Mouse (Mus musculus): Measurements from ENCODE around the gene Gm47959. TPM values are rescaled to one million over a fixed set of nuclear protein-coding genes. Genes with fewer than 3 reads are reported as not detected.

Gm47959 gene
- total RNA-seq, 1 experiment from 2014 or later, result not detected

DNA sequence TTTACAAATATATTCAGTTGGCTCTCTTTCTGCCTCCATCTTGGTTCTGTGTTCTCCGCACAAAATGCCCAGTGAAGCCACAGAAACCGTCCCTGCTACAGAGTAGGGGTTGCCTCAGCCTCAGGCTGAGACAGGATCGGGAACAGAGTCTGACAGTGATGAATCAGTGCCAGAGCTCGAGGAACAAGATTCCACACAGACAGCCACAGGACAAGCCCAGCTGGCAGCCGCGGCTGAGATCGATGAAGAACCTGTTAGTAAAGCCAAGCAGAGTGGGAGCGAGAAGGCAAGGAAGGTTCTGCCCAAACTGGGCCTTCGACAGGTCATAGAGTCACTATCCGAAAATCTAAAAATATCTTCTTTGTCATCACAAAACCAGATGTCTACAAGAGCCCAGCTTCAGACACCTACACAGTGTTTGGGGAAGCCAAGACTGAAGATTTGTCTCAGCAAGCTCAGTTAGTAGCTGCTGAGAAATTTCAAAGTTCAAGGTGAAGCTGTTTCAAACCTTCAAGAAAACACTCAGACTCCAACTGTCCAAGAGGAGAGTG is 15.1 kb downstream of the Gm47959 start:
- no peak for ATAC-seq (replicated peaks; ENCODE audit: insufficient number of reproducible peaks, low FRiP score, low TSS enrichment, poor library complexity, severe bottlenecking)

GRCm38 (mm10) chr1:83016556-83016955 is 16.2 kb downstream of the Gm47959 start:
- ATAC-seq (replicated peaks; ENCODE audit: insufficient number of reproducible peaks, low FRiP score, low TSS enrichment, poor library complexity, severe bottlenecking), result no peak

GRCm38 (mm10) chr1:83031950-83032349 is 31.6 kb downstream of the Gm47959 start:
- ATAC-seq (replicated peaks; ENCODE audit: insufficient number of reproducible peaks, low FRiP score, low TSS enrichment, poor library complexity, severe bottlenecking), result no peak

DNA sequence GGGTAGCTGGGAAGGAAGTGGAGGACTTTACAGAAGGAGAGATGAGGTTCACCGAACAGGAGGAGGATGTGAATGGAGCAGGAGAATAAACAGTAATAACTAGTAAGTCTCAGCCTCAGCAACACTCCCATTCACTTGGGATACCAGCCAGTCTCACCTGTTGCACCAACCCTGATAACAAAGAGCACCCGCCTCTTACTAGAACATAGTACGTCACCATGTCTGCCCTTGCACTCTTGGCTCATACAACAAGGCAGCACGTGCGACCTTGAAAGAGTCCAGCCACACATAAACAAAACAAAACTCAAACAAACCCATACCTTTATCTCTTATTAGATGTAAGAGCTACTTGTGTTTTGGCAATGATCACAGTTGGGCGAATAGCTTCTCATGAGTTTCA is 32.2 kb downstream of the Gm47959 start:
- no peak for ATAC-seq (replicated peaks; ENCODE audit: insufficient number of reproducible peaks, low FRiP score, low TSS enrichment, poor library complexity, severe bottlenecking)

- ATAC-seq (replicated peaks; ENCODE audit: insufficient number of reproducible peaks, low FRiP score, low TSS enrichment, poor library complexity, severe bottlenecking), result no peak
Observed at GRCm38 (mm10) chr1:83034509-83034908, 34.2 kb downstream of the Gm47959 start.

DNA sequence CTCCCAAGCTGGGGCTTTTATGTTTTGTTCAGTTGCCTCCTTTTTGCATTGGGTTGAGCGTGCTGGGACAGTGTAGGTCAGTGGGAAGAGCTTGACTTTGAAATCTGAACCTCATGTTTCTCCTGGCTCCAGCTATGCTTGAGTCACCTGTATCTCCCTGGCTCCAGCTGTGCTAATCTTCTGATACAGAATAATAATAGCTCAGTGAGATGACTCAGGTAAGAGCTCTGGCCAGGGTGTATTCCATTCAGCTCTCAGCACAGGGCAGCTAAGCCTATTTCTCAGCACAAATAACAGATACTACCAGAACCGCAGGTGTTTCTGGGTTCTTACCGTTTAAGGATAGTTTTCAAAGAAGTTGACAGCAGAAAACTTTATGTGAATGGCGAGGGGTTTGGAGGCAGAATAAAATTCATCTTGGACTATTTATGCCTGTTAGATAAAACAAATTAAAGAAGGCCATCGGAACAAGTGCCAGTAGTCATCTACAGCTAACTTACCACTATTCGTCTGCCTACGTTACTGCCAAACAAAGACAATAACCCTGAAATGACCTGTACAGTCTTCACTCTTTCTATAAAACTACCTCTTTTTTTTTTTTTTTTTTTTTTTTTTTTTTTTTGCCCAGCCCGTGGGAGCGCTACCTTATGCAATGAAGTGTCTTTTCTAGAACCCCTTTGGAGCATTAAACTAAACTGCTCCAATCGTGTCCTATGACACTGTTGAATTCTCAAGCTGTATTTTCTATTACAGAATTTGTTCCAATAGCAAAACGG is 36.7 kb downstream of the Gm47959 start:
- ATAC-seq (replicated peaks; ENCODE audit: insufficient number of reproducible peaks, low FRiP score, low TSS enrichment, poor library complexity, severe bottlenecking), result no peak

- no peak for ATAC-seq (replicated peaks; ENCODE audit: insufficient number of reproducible peaks, low FRiP score, low TSS enrichment, poor library complexity, severe bottlenecking)
Observed at GRCm38 (mm10) chr1:83038109-83038672, 37.8 kb downstream of the Gm47959 start, which contains the start of gene Slc19a3. TSS of gene Slc19a3 (minus strand) at chr1:83038448.

DNA sequence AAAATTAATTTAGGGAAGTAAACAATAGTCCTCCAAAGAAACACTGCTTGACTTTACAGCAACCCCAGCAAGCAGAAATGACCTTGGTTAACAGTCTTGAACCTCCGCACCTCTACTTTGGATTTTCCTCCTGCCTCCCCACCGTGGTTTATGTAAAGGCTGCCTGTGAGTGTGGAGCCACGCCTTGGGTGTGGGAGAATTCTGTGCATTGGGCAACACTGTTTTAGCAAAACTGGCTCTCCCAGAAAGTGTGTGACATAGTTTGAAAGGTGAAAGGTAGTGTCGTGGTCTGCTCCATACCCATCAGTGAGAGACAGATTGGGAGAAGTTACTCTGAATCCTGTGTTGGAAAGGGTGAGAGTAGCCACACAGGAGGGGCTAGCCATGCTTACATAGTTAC is 38.7 kb downstream of the Gm47959 start:
- ATAC-seq (replicated peaks; ENCODE audit: insufficient number of reproducible peaks, low FRiP score, low TSS enrichment, poor library complexity, severe bottlenecking), result no peak

- ATAC-seq (replicated peaks; ENCODE audit: insufficient number of reproducible peaks, low FRiP score, low TSS enrichment, poor library complexity, severe bottlenecking), result no peak
Observed at GRCm38 (mm10) chr1:83042380-83042779, 42.0 kb downstream of the Gm47959 start, which contains the start of gene Krtap28-10. TSS of gene Krtap28-10 (minus strand) at chr1:83042480.

DNA sequence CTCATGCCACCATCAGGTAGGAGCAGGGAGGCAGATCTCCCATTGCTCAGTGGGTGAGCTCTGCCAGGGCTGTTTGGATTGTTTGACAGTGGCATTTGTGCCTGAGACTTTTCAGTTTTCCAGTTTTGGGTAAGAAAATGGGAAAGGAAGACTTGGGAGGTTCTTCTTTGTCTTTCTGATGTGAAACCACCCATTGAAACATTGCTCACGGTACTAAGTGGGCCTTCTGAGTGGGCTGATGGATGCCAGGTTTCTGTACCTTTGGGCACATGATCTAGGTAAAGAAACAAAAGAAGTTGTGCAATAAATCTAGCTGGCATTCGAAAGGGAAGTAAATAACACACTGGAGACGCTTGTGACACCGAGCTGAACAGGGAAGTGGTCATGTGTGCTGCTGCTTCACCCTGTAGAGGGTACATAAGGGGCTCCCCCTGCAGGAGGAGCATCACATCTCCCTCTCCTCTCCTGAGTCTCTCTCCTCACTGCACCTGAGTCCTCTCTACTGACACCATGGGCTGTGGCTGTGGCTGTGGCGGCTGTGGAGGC is 44.6 kb downstream of the Gm47959 start, which contains the start of gene Gm47969:
Gene Gm47969 (plus strand): TSS at position 51 of the 546 bp plus-strand sequence.
- ATAC-seq (replicated peaks; ENCODE audit: insufficient number of reproducible peaks, low FRiP score, low TSS enrichment, poor library complexity, severe bottlenecking), result no peak

Other genes starting within 250 kb of the Gm47959 start
- 2.3 TPM in 1 of 3 replicates, not detected in the others for gene Tm4sf20, start 232.1 kb upstream of the Gm47959 start, total RNA-seq (2017)
- gene Gm47791, start 229.3 kb upstream of the Gm47959 start, total RNA-seq (2017), result not detected in 3 replicates
- gene Agfg1, start 161.1 kb upstream of the Gm47959 start, total RNA-seq (2017), result 48.1 to 56.6 TPM (median 55.5 TPM) in 3 replicates
- 0.58 TPM in 1 of 3 replicates, not detected in the others for gene A030005L19Rik, start 87.2 kb upstream of the Gm47959 start, total RNA-seq (2017)
- gene A030014E15Rik, start 75.6 kb upstream of the Gm47959 start, total RNA-seq (2017), result not detected in 3 replicates
- not detected in 3 replicates for gene Gm6217, start 69.1 kb upstream of the Gm47959 start, total RNA-seq (2017)
- gene A030003K21Rik, start 57.2 kb upstream of the Gm47959 start, total RNA-seq (2017), result not detected in 3 replicates
- not detected in 3 replicates for gene Gm7544, start 44.5 kb upstream of the Gm47959 start, total RNA-seq (2017)
- gene Gm47955, start 40.3 kb upstream of the Gm47959 start, total RNA-seq (2017), result not detected in 3 replicates
- gene Slc19a3, start 37.9 kb downstream of the Gm47959 start, total RNA-seq (2017), result not detected in 3 replicates
- not detected in 3 replicates for gene Krtap28-10, start 41.9 kb downstream of the Gm47959 start, total RNA-seq (2017)
- gene Gm47969, start 44.4 kb downstream of the Gm47959 start, total RNA-seq (2017), result not detected in 3 replicates
- not detected in 3 replicates for gene A030005K14Rik, start 58.8 kb downstream of the Gm47959 start, total RNA-seq (2017)
- gene Krtap28-13, start 60.4 kb downstream of the Gm47959 start, total RNA-seq (2017), result not detected in 3 replicates
- gene Ccl20, start 116.2 kb downstream of the Gm47959 start, total RNA-seq (2017), result not detected in 3 replicates
- gene Daw1, start 159.2 kb downstream of the Gm47959 start, total RNA-seq (2017), result not detected in 3 replicates